Mouse (Mus musculus) liver, adult 2 months (tissue): ENCODE data around the gene Sprr2a2.
"Not testable (repeated sequence)": the region's sequence is repeated elsewhere in the genome, so short reads cannot be mapped to it uniquely, and the experiment has no call there.

ENCODE experiments used
- CTCF ChIP-seq: fragments of 200-500 bp; IDR thresholded peaks from 2 replicates; pipeline ENCODE4 v1.5.1; 2011; ENCODE audit warnings: low read depth, low read length, control low read depth
- POLR2A ChIP-seq: fragments of 200-500 bp; IDR thresholded peaks from 2 replicates; pipeline ENCODE4 v1.6.1; 2011; ENCODE audit warnings: low read length, control low read depth; ENCODE audit not compliant: insufficient read depth; ENCODE audit errors: extremely low read depth

DNA sequence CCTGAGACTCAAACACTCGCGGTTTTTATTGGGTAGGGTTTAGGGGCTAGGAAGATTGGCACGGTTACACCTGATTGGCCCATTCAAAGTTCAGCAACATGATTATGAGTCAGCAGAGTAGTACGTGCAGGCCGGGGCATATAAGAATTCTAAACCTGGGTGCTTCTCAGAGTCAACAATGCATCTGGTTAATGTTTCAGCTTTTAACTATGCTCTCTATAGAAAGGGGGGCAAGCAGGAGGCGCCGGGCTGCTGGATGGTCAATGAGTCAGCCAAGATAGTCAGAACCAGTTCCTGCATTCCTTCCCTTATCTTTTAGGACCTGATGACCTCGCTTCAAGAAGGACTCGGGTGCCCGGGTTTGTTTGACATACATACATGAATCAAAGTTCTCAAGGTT, 30.5 kb downstream of the Sprr2a2 start:
- TF ChIP-seq POLR2A, CTCF: not testable (repeated sequence)
